ENCODE assay signal across 28 mouse cellular contexts in genomic region chr1:166296971-166297370, GRCm38 (mm10). TPM values are rescaled to one million over a fixed set of nuclear protein-coding genes. Genes with fewer than 3 reads are reported as not detected.
DNase-seq lines count a peak whose midpoint lies in the region; ATAC-seq and TF ChIP-seq lines count a peak whose summit lies in the region.
"Had no signal": no experiment of that assay in that cellular context is flagged by ENCODE, and none has a peak within 500 bp of the region (broad histone marks: within the 10 kb centered on the region; RNA-seq: fewer than 3 reads in every experiment).

No protein-coding gene starts in this region.

- no peaks in the 10 kb centered on the region for H3K9me3 ChIP-seq in hindbrain, embryonic 14.5 days (ENCODE audit: control insufficient read depth, low read length)
- H3K9me3 ChIP-seq: embryonic facial prominence, embryonic 13.5 days; forebrain, embryonic 12.5 days; hindbrain, embryonic 12.5 days; kidney, embryonic 15.5 days; limb, embryonic 10.5 days had no signal

- peak overlapping the region; percentile 64; the same call in 1 of the 2 replicates for H3K27ac ChIP-seq in layer of hippocampus, adult 2 months
- peak overlapping the region; percentile 91 for H3K27ac ChIP-seq in olfactory bulb, adult 2 months (ENCODE audit: insufficient read depth, low read depth, low read length)
- H3K27ac ChIP-seq in hindbrain, embryonic 14.5 days, result no peak overlapping the region
- H3K27ac ChIP-seq: embryonic facial prominence, embryonic 13.5 days; forebrain, embryonic 12.5 days; hindbrain, embryonic 12.5 days; kidney, embryonic 15.5 days; limb, embryonic 10.5 days had no signal

- no peak for DNase-seq in layer of hippocampus, adult 2 months (ENCODE audit: low spot score in 2 of 2)
- no peak for DNase-seq in layer of hippocampus, postnatal 14 days (ENCODE audit: low spot score in 2 of 2)
- DNase-seq in Muller cell, postnatal 12 days (ENCODE audit: inconsistent ontology term), result peak; percentile 88
- peak; percentile 39 for DNase-seq in adrenal gland, postnatal 10 days
- DNase-seq in hindbrain, embryonic 14.5 days (ENCODE audit: low spot score), result no peak
- no peak for DNase-seq in kidney, postnatal 25 days
- DNase-seq: cerebellum, adult 11-12 months; embryo, embryonic 11 days; gastrocnemius, postnatal 14 days; kidney, postnatal 4 days; layer of hippocampus, adult 9-11 months; liver; liver, postnatal 0 days; lung, postnatal 14 days; thymus, postnatal 25 days had no signal

- H3K9ac ChIP-seq in hindbrain, embryonic 14.5 days, result no peak overlapping the region
- H3K9ac ChIP-seq: embryonic facial prominence, embryonic 13.5 days; forebrain, embryonic 12.5 days; hindbrain, embryonic 12.5 days; kidney, embryonic 15.5 days; liver, postnatal 0 days had no signal

- no peaks in the 10 kb centered on the region for H3K36me3 ChIP-seq in hindbrain, embryonic 14.5 days (replicated peaks; ENCODE audit: control insufficient read depth, insufficient read depth)
- H3K36me3 ChIP-seq: embryonic facial prominence, embryonic 13.5 days; hindbrain, embryonic 12.5 days; kidney, embryonic 15.5 days; limb, embryonic 10.5 days had no signal

- H3K4me3 ChIP-seq in layer of hippocampus, adult 2 months, result no peak overlapping the region
- H3K4me3 ChIP-seq in olfactory bulb, adult 2 months (ENCODE audit: insufficient read depth, low read depth, low read length), result no peak overlapping the region
- no peak overlapping the region for H3K4me3 ChIP-seq in hindbrain, embryonic 14.5 days (replicated peaks; ENCODE audit: low read length)
- H3K4me3 ChIP-seq: embryonic facial prominence, embryonic 13.5 days; erythroblast, embryonic 14.5 days; forebrain, embryonic 12.5 days; hindbrain, embryonic 12.5 days; kidney, embryonic 15.5 days; limb, embryonic 10.5 days had no signal

- WGBS in olfactory bulb, adult 2 months, result 32% methylated on average over 8 of the region's 8 CpGs
- WGBS in hindbrain, embryonic 14.5 days, result 65% methylated on average over 8 of the region's 8 CpGs

- TF ChIP-seq CTCF in layer of hippocampus, adult 2 months (conservative IDR thresholded peaks at IDR 0.05), result no peak
- TF ChIP-seq CTCF in olfactory bulb, adult 2 months (IDR thresholded peaks at IDR 0.05; ENCODE audit: insufficient read depth, low read depth, low read length), result no peak

- ATAC-seq in hindbrain, embryonic 14.5 days (ENCODE audit: low FRiP score), result no peak
- ATAC-seq: liver, postnatal 0 days had no signal

- no peak for TF ChIP-seq POLR2A in olfactory bulb, adult 2 months (IDR thresholded peaks at IDR 0.05; ENCODE audit: insufficient read depth, low read depth, low read length)

- no peak overlapping the region for H3K4me2 ChIP-seq in hindbrain, embryonic 14.5 days (replicated peaks)
- H3K4me2 ChIP-seq: embryonic facial prominence, embryonic 13.5 days; forebrain, embryonic 12.5 days; hindbrain, embryonic 12.5 days; midbrain, embryonic 11.5 days had no signal

- H3K27me3 ChIP-seq in hindbrain, embryonic 14.5 days (ENCODE audit: control insufficient read depth, insufficient read depth, low read length), result no peaks in the 10 kb centered on the region
- H3K27me3 ChIP-seq: forebrain, embryonic 12.5 days; hindbrain, embryonic 12.5 days had no signal

- peaks cover 33% of the 10 kb centered on the region for H3K4me1 ChIP-seq in olfactory bulb, adult 2 months (ENCODE audit: control insufficient read depth, insufficient read depth, low read length)
- H3K4me1 ChIP-seq in hindbrain, embryonic 14.5 days (replicated peaks; ENCODE audit: control insufficient read depth, insufficient read depth, low read length), result no peaks in the 10 kb centered on the region; the same call in 1 of the 2 replicates
- H3K4me1 ChIP-seq: embryonic facial prominence, embryonic 13.5 days; forebrain, embryonic 12.5 days had no signal

RNA-seq across cellular contexts. Expression of gene Ildr2, which starts 43.0 kb away (rescaled TPM):
- total RNA-seq in layer of hippocampus, adult 2 months (2021), result 10 to 100 TPM; 71.5 to 73.6 TPM
- 10 to 100 TPM; 83.5 to 92.3 TPM for total RNA-seq in layer of hippocampus, postnatal 14 days (2021)
- 1 to 10 TPM; 3.4 to 3.5 TPM for total RNA-seq in adrenal gland, postnatal 10 days (2021)
- polyA plus RNA-seq in olfactory bulb, adult 2 months (2012; ENCODE audit: insufficient read depth, insufficient read length, low replicate concordance, missing spikeins), result 36.7 and 55.3 TPM in 2 replicates
- 3.6 and 4.1 TPM in 2 replicates for polyA plus RNA-seq in hindbrain, embryonic 14.5 days (2014; fragmentation: Nextera tagmentation; extraction: Ambion mirVana)
- total RNA-seq: megakaryocyte progenitor cell, adult 5-6 weeks; neutrophil, adult 5-6 weeks had no signal
- polyA plus RNA-seq: erythroblast, embryonic 14.5 days had no signal

RNA-seq across cellular contexts. Expression of gene Mael, which starts 58.4 kb away (rescaled TPM):
- total RNA-seq in layer of hippocampus, adult 2 months (2021), result not detected
- total RNA-seq in layer of hippocampus, postnatal 14 days (2021), result not detected
- not detected for total RNA-seq in adrenal gland, postnatal 10 days (2021)
- polyA plus RNA-seq in olfactory bulb, adult 2 months (2012; ENCODE audit: insufficient read depth, insufficient read length, low replicate concordance, missing spikeins), result not detected in 2 replicates
- 0.20 TPM in 1 of 2 replicates, not detected in the other for polyA plus RNA-seq in hindbrain, embryonic 14.5 days (2014; fragmentation: Nextera tagmentation; extraction: Ambion mirVana)
- total RNA-seq: gastrocnemius, postnatal 14 days; heart, adult 8-10 months; heart, postnatal 25 days; megakaryocyte progenitor cell, adult 5-6 weeks; neutrophil, adult 5-6 weeks had no signal
- polyA plus RNA-seq: embryonic facial prominence, embryonic 13.5 days; erythroblast, embryonic 14.5 days; forebrain, embryonic 12.5 days; heart, embryonic 14.5 days; hindbrain, embryonic 12.5 days; liver, postnatal 0 days had no signal

Comparison
In these comparisons a context has a peak if more than half of its experiments do, and no peak if none do; other contexts are left out.
1. DNase-seq: peak in Muller cell, postnatal 12 days (single experiment) and adrenal gland, postnatal 10 days (single experiment); none in layer of hippocampus, adult 2 months (0 of 2), layer of hippocampus, postnatal 14 days (0 of 2), hindbrain, embryonic 14.5 days (single experiment) and kidney, postnatal 25 days (0 of 2).
2. RNA of gene Ildr2, which starts 43.0 kb away (total RNA-seq): 83.5 to 92.3 TPM in layer of hippocampus, postnatal 14 days and 71.5 to 73.6 TPM in layer of hippocampus, adult 2 months; 3.4 to 3.5 TPM in adrenal gland, postnatal 10 days; every median in the first group is over 10 times any median in the second.